In the genomic region with DNA sequence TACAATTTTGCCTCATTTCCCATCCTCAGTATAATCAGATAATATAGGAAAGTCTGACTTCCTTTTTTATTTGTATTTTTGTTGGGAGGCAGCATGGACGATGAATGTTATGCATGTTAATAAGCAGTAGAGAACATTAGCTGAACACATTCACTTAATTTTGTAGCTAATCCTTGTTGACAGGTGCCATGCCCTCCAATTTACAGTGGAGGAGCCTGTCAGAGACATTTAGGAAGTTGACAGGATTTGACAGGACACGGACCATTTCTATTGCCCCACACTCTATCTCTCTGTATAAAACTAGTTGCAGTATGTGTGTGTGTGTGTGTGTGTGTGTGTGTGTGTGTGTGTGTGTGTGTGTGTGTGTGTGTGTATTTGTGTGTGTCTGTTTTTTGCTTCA, we compare ENCODE assay signal across 20 mouse cellular contexts.
"Had no signal": no experiment of that assay in that cellular context is flagged by ENCODE, and none has a peak within 500 bp of the region (broad histone marks: within the 10 kb centered on the region; RNA-seq: fewer than 3 reads in every experiment).

No protein-coding gene starts in this region.

- H3K9me3 ChIP-seq: liver, embryonic 13.5 days; liver, embryonic 15.5 days; lung, embryonic 15.5 days; megakaryocyte, embryonic 14.5 days; midbrain, embryonic 13.5 days; neural tube, embryonic 12.5 days; stomach, embryonic 15.5 days had no signal

- ATAC-seq: liver, postnatal 0 days; lung, postnatal 0 days; midbrain, embryonic 13.5 days; midbrain, embryonic 16.5 days had no signal

- DNase-seq: liver, embryonic 13.5 days; liver, postnatal 0 days; lung, adult 2 months; lung, postnatal 14 days; lung, postnatal 36 days; right cerebral cortex, postnatal 14 days; thymus, adult 2 months; thymus, postnatal 25 days; thymus, postnatal 4 days had no signal

- H3K27ac ChIP-seq: liver, embryonic 13.5 days; liver, embryonic 15.5 days; lung, embryonic 15.5 days; macrophage; midbrain, embryonic 13.5 days; neural tube, embryonic 12.5 days; stomach, embryonic 15.5 days; stomach, postnatal 0 days had no signal

- H3K4me1 ChIP-seq: liver, embryonic 13.5 days; liver, embryonic 15.5 days; lung, embryonic 15.5 days; megakaryocyte, embryonic 14.5 days; midbrain, embryonic 13.5 days; neural tube, embryonic 12.5 days; stomach, embryonic 15.5 days had no signal

- H3K4me3 ChIP-seq: liver, embryonic 13.5 days; liver, embryonic 15.5 days; lung, embryonic 15.5 days; megakaryocyte, embryonic 14.5 days; midbrain, embryonic 13.5 days; neural tube, embryonic 12.5 days; stomach, embryonic 15.5 days had no signal

- H3K27me3 ChIP-seq: liver, embryonic 13.5 days; liver, embryonic 15.5 days; lung, embryonic 15.5 days; megakaryocyte, embryonic 14.5 days; midbrain, embryonic 13.5 days; neural tube, embryonic 12.5 days; stomach, embryonic 15.5 days had no signal

- H3K4me2 ChIP-seq: liver, embryonic 13.5 days; liver, embryonic 15.5 days; lung, embryonic 15.5 days; midbrain, embryonic 11.5 days; midbrain, embryonic 13.5 days; neural tube, embryonic 12.5 days; stomach, embryonic 15.5 days had no signal

- H3K9ac ChIP-seq: liver, embryonic 13.5 days; liver, embryonic 15.5 days; liver, postnatal 0 days; lung, embryonic 15.5 days; midbrain, embryonic 13.5 days; neural tube, embryonic 12.5 days; stomach, embryonic 15.5 days had no signal

- H3K36me3 ChIP-seq: liver, embryonic 13.5 days; liver, embryonic 15.5 days; lung, embryonic 15.5 days; midbrain, embryonic 13.5 days; neural tube, embryonic 12.5 days; stomach, embryonic 15.5 days had no signal
